Mouse (Mus musculus) spleen, adult 2 months (tissue): Measurements from ENCODE around the gene Map7d2. TPM values are rescaled to one million over a fixed set of nuclear protein-coding genes. Genes with fewer than 3 reads are reported as not detected.

ENCODE experiments used
- DNase-seq, 2 experiments: peaks; one replicate each; pipeline versions ENCODE4 v3.0.0 to v3.0.0-alpha.2; 2012 to 2021; ENCODE audit warnings: low spot score in 2 of 2, low read depth in 1 of 2
- H3K27ac ChIP-seq: fragments of 200-500 bp; 2 replicates; pipeline ENCODE4 v1.5.1; 2012; ENCODE audit warnings: low read length, inconsistent platforms; ENCODE audit not compliant: insufficient read depth
- H3K27me3 ChIP-seq: fragments of 200-500 bp; 2 replicates; pipeline ENCODE4 v1.6.1; 2012; ENCODE audit warnings: mild to moderate bottlenecking, moderate library complexity, low read length, inconsistent platforms; ENCODE audit not compliant: control insufficient read depth, insufficient read depth
- H3K36me3 ChIP-seq: fragments of 200-500 bp; 2 replicates; pipeline ENCODE4 v1.6.1; 2012; ENCODE audit warnings: mild to moderate bottlenecking, low read length, inconsistent platforms; ENCODE audit not compliant: control insufficient read depth, insufficient read depth
- H3K4me1 ChIP-seq: fragments of 200-500 bp; 2 replicates; pipeline ENCODE4 v1.6.1; 2011; ENCODE audit warnings: inconsistent platforms; ENCODE audit not compliant: control insufficient read depth, insufficient read depth, insufficient read length
- H3K4me3 ChIP-seq: fragments of 200-500 bp; 2 replicates; pipeline ENCODE4 v1.5.1; 2011; ENCODE audit warnings: mild to moderate bottlenecking, inconsistent platforms; ENCODE audit not compliant: insufficient read depth, insufficient read length; ENCODE audit errors: extremely low read depth
- CTCF ChIP-seq: fragments of 200-500 bp; IDR thresholded peaks from 2 replicates; pipeline ENCODE4 v1.5.1; 2011; ENCODE audit warnings: mild to moderate bottlenecking, inconsistent platforms; ENCODE audit not compliant: insufficient read depth, insufficient read length, insufficient replicate concordance; ENCODE audit errors: extremely low read depth
- POLR2A ChIP-seq: fragments of 200-500 bp; IDR thresholded peaks from 2 replicates; pipeline ENCODE4 v1.6.1; 2011; ENCODE audit warnings: low read depth, low read length, inconsistent platforms
- WGBS: fragments of 180-500 bp; shearing (Covaris S2); methylation state at CpG from one replicate; pipeline ENCODE4 v1.1.7; 2018; 5-methylcytosine and 5-hydroxymethylcytosine counted together
- polyA plus RNA-seq: library from polyadenylated mRNA; depleted of rRNA; stranded (reverse); fragments of >200 nt; gene quantifications from 2 replicates; pipeline ENCODE4 v1.2.3, GENCODE M21; 2012; rRNA removed

Map7d2 gene
- polyA plus RNA-seq, result not detected in 2 replicates

DNA sequence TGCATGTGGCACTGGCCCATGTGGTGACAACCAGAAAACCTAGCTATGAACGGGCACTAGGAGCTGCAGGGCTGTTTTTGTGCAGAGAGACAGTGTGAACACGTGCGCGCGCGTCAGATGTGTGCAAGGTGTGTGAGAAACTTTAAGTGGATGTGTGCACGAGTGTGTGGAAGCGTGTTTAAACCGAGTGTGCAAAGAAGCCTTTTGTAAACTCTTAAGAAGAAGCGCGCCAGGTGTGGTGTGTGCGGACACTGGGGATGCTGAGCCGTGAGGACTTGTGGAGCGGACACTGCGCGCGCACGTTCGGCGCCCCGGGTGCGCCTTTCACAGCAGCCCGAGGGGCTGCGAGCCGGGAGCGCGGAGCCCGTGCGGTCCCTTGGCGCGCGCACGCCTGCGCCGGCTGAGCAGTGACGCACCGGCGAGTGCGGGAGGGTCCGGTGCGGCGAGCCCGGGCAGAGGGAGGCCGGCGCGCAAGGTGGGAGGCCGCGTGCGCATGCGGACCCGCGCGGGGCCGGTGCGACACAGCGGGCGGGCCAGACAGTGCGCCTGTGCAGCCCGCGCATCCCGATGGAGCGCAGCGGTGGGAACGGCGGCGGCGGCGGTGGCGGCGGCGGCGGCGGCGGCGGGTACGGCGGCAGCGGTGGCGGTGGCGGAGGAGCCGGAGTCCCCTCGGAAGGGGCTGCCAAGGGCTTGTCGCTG, at the start of gene Map7d2:
Gene Map7d2, plus strand, starts transcription at position 443 of the 699 bp plus-strand sequence.
- Histone ChIP-seq H3K4me3 (peak within 1 kb of the TSS; percentile 42; the same call in 1 of the 2 replicates), H3K36me3 (no peaks in the 10 kb centered on the region), H3K4me1 (peaks cover 8% of the 10 kb centered on the region), H3K27me3 (peaks cover 9% of the 10 kb centered on the region), H3K27ac (no peak within 1 kb of the TSS)
- no peak for DNase-seq
- WGBS, result 53% methylated on average over 80 of the region's 83 CpGs
- TF ChIP-seq POLR2A, result no peak
- TF ChIP-seq CTCF, result no peak

- 34% methylated on average over 58 of the region's 76 CpGs for WGBS
- peak; percentile 65 to 70 for DNase-seq
Measured at GRCm38 (mm10) chrX:159371831-159372752, 42.3 kb upstream of the Map7d2 start, which contains the start of gene Eif1ax. Gene Eif1ax (plus strand): TSS chrX:159372178.

DNA sequence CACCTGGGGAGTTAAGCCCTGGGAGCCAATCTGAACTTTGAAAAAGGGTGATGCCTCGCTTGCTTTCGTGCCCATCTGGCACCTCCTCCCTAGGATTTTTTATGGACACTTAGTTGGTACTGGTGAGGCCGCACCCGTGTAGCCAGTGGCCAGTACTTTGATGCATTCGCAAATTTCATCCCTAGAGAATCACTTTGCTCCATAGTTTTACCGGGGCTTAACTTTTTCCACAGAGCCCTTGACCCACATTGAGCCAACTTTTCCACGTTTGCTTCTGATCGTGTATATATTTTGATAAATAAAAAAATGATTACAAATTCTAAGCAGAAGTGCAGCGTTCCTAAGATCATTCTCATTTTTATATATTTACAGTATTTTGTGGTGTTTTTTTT, 41.6 kb upstream of the Map7d2 start:
- peak overlapping the region; percentile 100 for H3K4me3 ChIP-seq
- H3K36me3 ChIP-seq, result no peaks in the 10 kb centered on the region; the same call in 1 of the 2 replicates
- peaks cover 2% of the 10 kb centered on the region; the same call in 1 of the 2 replicates for H3K4me1 ChIP-seq
- no peaks in the 10 kb centered on the region for H3K27me3 ChIP-seq
- H3K27ac ChIP-seq, result peak overlapping the region; percentile 79; the same call in 1 of the 2 replicates
- 27% methylated on average over 9 of the region's 9 CpGs for WGBS
- TF ChIP-seq CTCF, result no peak
- no peak for TF ChIP-seq POLR2A
- no peak for DNase-seq

More at GRCm38 (mm10) chrX:159371831-159372752, 42.3 kb upstream of the Map7d2 start, which contains the start of gene Eif1ax:
- H3K4me3 ChIP-seq, result peak within 1 kb of the TSS; percentile 100
- H3K36me3 ChIP-seq, result no peaks in the 10 kb centered on the region; the same call in 1 of the 2 replicates
- TF ChIP-seq CTCF, result no peak
- peak; percentile 25; the same call in 1 of the 2 replicates for TF ChIP-seq POLR2A
- peak within 1 kb of the TSS; percentile 79 for H3K27ac ChIP-seq
- peaks cover 2% of the 10 kb centered on the region; the same call in 1 of the 2 replicates for H3K4me1 ChIP-seq
- no peaks in the 10 kb centered on the region for H3K27me3 ChIP-seq

- Histone ChIP-seq H3K36me3 (peaks cover 3% of the 10 kb centered on the region), H3K27ac (no peak overlapping the region), H3K27me3 (no peaks in the 10 kb centered on the region), H3K4me1 (no peaks in the 10 kb centered on the region), H3K4me3 (no peak overlapping the region)
- no peak for TF ChIP-seq CTCF
- 90% methylated on average over 9 of the region's 9 CpGs for WGBS
- DNase-seq, result no peak
Measured at GRCm38 (mm10) chrX:159387105-159387504, 27.3 kb upstream of the Map7d2 start.

DNA sequence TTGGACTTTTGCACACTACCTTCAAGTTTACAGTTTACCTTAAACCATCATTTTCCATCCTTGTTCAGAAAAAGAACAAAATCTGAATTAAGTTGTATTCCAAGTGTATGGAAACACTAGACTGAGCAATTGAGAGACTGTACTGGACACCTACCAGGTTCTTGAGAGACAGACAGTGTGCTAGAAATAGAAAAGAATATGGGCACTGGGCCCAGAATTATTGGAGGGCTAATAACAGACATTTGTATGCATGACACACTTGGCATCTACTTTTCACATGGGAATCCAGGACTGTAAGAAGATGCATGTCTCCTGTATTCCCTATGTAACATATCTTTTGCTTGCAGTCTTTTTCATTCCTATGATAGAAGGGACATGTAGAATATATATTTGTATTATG, 25.4 kb upstream of the Map7d2 start:
- DNase-seq, result no peak
- Histone ChIP-seq H3K4me1 (no peaks in the 10 kb centered on the region), H3K27me3 (no peaks in the 10 kb centered on the region), H3K4me3 (no peak overlapping the region), H3K27ac (no peak overlapping the region), H3K36me3 (no peaks in the 10 kb centered on the region)
- TF ChIP-seq CTCF (no peak), POLR2A (no peak)

GRCm38 (mm10) chrX:159390347-159390962, 23.9 kb upstream of the Map7d2 start:
- no peaks in the 10 kb centered on the region for H3K27me3 ChIP-seq
- no peaks in the 10 kb centered on the region for H3K4me1 ChIP-seq
- TF ChIP-seq CTCF, result no peak
- no peak for TF ChIP-seq POLR2A
- WGBS, result 87% methylated on average over 6 of the region's 6 CpGs
- H3K4me3 ChIP-seq, result no peak overlapping the region
- no peak overlapping the region for H3K27ac ChIP-seq
- no peak for DNase-seq
- no peaks in the 10 kb centered on the region for H3K36me3 ChIP-seq
